Mouse (Mus musculus): Measurements from ENCODE around the gene Nfe2l3.
"Not testable (repeated sequence)": the region's sequence is repeated elsewhere in the genome, so short reads cannot be mapped to it uniquely, and the experiment has no call there.

Gene Nfe2l3

GRCm38 (mm10) chr6:51484556-51484955 is 52.1 kb downstream of the Nfe2l3 start:
- in situ Hi-C loops (cut with MboI; ENCODE audit: low sequenced_read_pairs) = not testable (repeated sequence)

- in situ Hi-C loops (cut with MboI; ENCODE audit: low sequenced_read_pairs) = no loop called here
Observed at GRCm38 (mm10) chr6:51485646-51486045, 53.2 kb downstream of the Nfe2l3 start.

- in situ Hi-C loops (cut with MboI; ENCODE audit: low sequenced_read_pairs) = no loop called here
Observed at GRCm38 (mm10) chr6:51486076-51486710, 53.7 kb downstream of the Nfe2l3 start.

GRCm38 (mm10) chr6:51486731-51487130 is 54.3 kb downstream of the Nfe2l3 start:
- in situ Hi-C loops (cut with MboI; ENCODE audit: low sequenced_read_pairs) = no loop called here

GRCm38 (mm10) chr6:51489787-51490186 is 57.3 kb downstream of the Nfe2l3 start:
- in situ Hi-C loops (cut with MboI; ENCODE audit: low sequenced_read_pairs) = no loop called here

- in situ Hi-C loops (cut with MboI; ENCODE audit: low sequenced_read_pairs) = no loop called here
Observed at GRCm38 (mm10) chr6:51497321-51498111, 65.0 kb downstream of the Nfe2l3 start.

GRCm38 (mm10) chr6:51505671-51506070 is 73.2 kb downstream of the Nfe2l3 start:
- in situ Hi-C loops (cut with MboI; ENCODE audit: low sequenced_read_pairs) = no loop called here

- in situ Hi-C loops (cut with MboI; ENCODE audit: low sequenced_read_pairs) = no loop called here
Observed at GRCm38 (mm10) chr6:51507556-51507955, 75.1 kb downstream of the Nfe2l3 start.
